17 mouse cellular contexts compared by ENCODE assay signal in genomic region chr3:27694586-27694985, GRCm38 (mm10). TPM values are rescaled to one million over a fixed set of nuclear protein-coding genes. Genes with fewer than 3 reads are reported as not detected.
DNase-seq lines count a peak whose midpoint lies in the region; ATAC-seq lines count a peak whose summit lies in the region.
"Had no signal": no experiment of that assay in that cellular context is flagged by ENCODE, and none has a peak within 500 bp of the region (broad histone marks: within the 10 kb centered on the region; RNA-seq: fewer than 3 reads in every experiment).

No protein-coding gene starts in this region.

- peaks cover 33% of the 10 kb centered on the region for H3K4me1 ChIP-seq in embryonic facial prominence, embryonic 14.5 days (ENCODE audit: control insufficient read depth, insufficient read depth, low read length)
- peaks cover 40% of the 10 kb centered on the region for H3K4me1 ChIP-seq in embryonic facial prominence, embryonic 10.5 days
- H3K4me1 ChIP-seq in heart, embryonic 11.5 days (ENCODE audit: control insufficient read depth, insufficient read depth, low read length), result peaks cover 41% of the 10 kb centered on the region
- no peaks in the 10 kb centered on the region; the same call in 1 of the 2 replicates for H3K4me1 ChIP-seq in midbrain, embryonic 11.5 days (ENCODE audit: control insufficient read depth, insufficient read depth, low read length)
- H3K4me1 ChIP-seq in intestine, embryonic 15.5 days (replicated peaks), result peaks cover 34% of the 10 kb centered on the region
- H3K4me1 ChIP-seq: midbrain, embryonic 13.5 days had no signal

- no peaks in the 10 kb centered on the region for H3K9me3 ChIP-seq in embryonic facial prominence, embryonic 14.5 days (ENCODE audit: control insufficient read depth, low read length)
- no peaks in the 10 kb centered on the region for H3K9me3 ChIP-seq in embryonic facial prominence, embryonic 10.5 days
- no peaks in the 10 kb centered on the region for H3K9me3 ChIP-seq in heart, embryonic 11.5 days (replicated peaks; ENCODE audit: control insufficient read depth, low read length)
- no peaks in the 10 kb centered on the region for H3K9me3 ChIP-seq in midbrain, embryonic 11.5 days (ENCODE audit: control insufficient read depth, low read length)
- no peaks in the 10 kb centered on the region for H3K9me3 ChIP-seq in intestine, embryonic 15.5 days
- H3K9me3 ChIP-seq: midbrain, embryonic 13.5 days had no signal

- ATAC-seq in embryonic facial prominence, embryonic 14.5 days (ENCODE audit: low read depth), result no peak
- ATAC-seq in heart, embryonic 11.5 days (replicated peaks; ENCODE audit: insufficient number of reproducible peaks, low FRiP score, low TSS enrichment), result no peak
- ATAC-seq in midbrain, embryonic 11.5 days (ENCODE audit: low FRiP score), result no peak
- ATAC-seq in intestine, embryonic 15.5 days, result no peak
- ATAC-seq: forebrain, postnatal 0 days; hindbrain, postnatal 0 days; intestine, postnatal 0 days; midbrain, embryonic 13.5 days; Patski had no signal

- 0 out of 2 replicates have a peak, but pooled peaks cover 5% of the 10 kb centered on the region for H3K36me3 ChIP-seq in embryonic facial prominence, embryonic 14.5 days (ENCODE audit: control insufficient read depth, insufficient read depth, low read length)
- no peaks in the 10 kb centered on the region; the same call in 1 of the 2 replicates for H3K36me3 ChIP-seq in embryonic facial prominence, embryonic 10.5 days (replicated peaks)
- no peaks in the 10 kb centered on the region for H3K36me3 ChIP-seq in heart, embryonic 11.5 days (ENCODE audit: control insufficient read depth, insufficient read depth, low read length)
- no peaks in the 10 kb centered on the region for H3K36me3 ChIP-seq in midbrain, embryonic 11.5 days (ENCODE audit: control insufficient read depth, insufficient read depth, low read length)
- H3K36me3 ChIP-seq in intestine, embryonic 15.5 days, result no peaks in the 10 kb centered on the region
- H3K36me3 ChIP-seq: midbrain, embryonic 13.5 days had no signal

- H3K27me3 ChIP-seq in embryonic facial prominence, embryonic 14.5 days (replicated peaks; ENCODE audit: control insufficient read depth, insufficient read depth, low read length), result no peaks in the 10 kb centered on the region
- no peaks in the 10 kb centered on the region for H3K27me3 ChIP-seq in embryonic facial prominence, embryonic 10.5 days (replicated peaks; ENCODE audit: low read depth, poor library complexity, severe bottlenecking)
- no peaks in the 10 kb centered on the region for H3K27me3 ChIP-seq in heart, embryonic 11.5 days (ENCODE audit: control insufficient read depth, insufficient read depth, low read length)
- no peaks in the 10 kb centered on the region for H3K27me3 ChIP-seq in midbrain, embryonic 11.5 days (ENCODE audit: control insufficient read depth, insufficient read depth, low read length)
- H3K27me3 ChIP-seq in intestine, embryonic 15.5 days (replicated peaks), result no peaks in the 10 kb centered on the region
- H3K27me3 ChIP-seq: midbrain, embryonic 13.5 days; Patski had no signal

- H3K27ac ChIP-seq in embryonic facial prominence, embryonic 14.5 days (replicated peaks; ENCODE audit: low read depth, low read length), result no peak overlapping the region
- H3K27ac ChIP-seq in embryonic facial prominence, embryonic 10.5 days (replicated peaks), result no peak overlapping the region
- peak overlapping the region; percentile 19; the same call in 1 of the 2 replicates for H3K27ac ChIP-seq in heart, embryonic 11.5 days (ENCODE audit: low read depth, low read length)
- H3K27ac ChIP-seq in midbrain, embryonic 11.5 days (ENCODE audit: low read depth, low read length), result no peak overlapping the region
- H3K27ac ChIP-seq in intestine, embryonic 15.5 days, result no peak overlapping the region
- H3K27ac ChIP-seq: hindbrain, postnatal 0 days; midbrain, embryonic 13.5 days had no signal

- H3K9ac ChIP-seq in embryonic facial prominence, embryonic 14.5 days (ENCODE audit: low read depth, low read length), result no peak overlapping the region
- no peak overlapping the region for H3K9ac ChIP-seq in heart, embryonic 11.5 days (ENCODE audit: low read depth, low read length)
- no peak overlapping the region for H3K9ac ChIP-seq in midbrain, embryonic 11.5 days (ENCODE audit: low read length)
- no peak overlapping the region for H3K9ac ChIP-seq in intestine, embryonic 15.5 days
- H3K9ac ChIP-seq: forebrain, postnatal 0 days; midbrain, embryonic 13.5 days had no signal

- no peak overlapping the region for H3K4me3 ChIP-seq in embryonic facial prominence, embryonic 14.5 days (ENCODE audit: low read depth, low read length)
- no peak overlapping the region for H3K4me3 ChIP-seq in embryonic facial prominence, embryonic 10.5 days
- no peak overlapping the region for H3K4me3 ChIP-seq in heart, embryonic 11.5 days (ENCODE audit: low read depth, low read length)
- no peak overlapping the region for H3K4me3 ChIP-seq in midbrain, embryonic 11.5 days (ENCODE audit: low read depth, low read length)
- no peak overlapping the region for H3K4me3 ChIP-seq in intestine, embryonic 15.5 days (replicated peaks)
- H3K4me3 ChIP-seq: midbrain, embryonic 13.5 days had no signal

- WGBS in embryonic facial prominence, embryonic 14.5 days, result 52% methylated on average over 10 of the region's 10 CpGs
- WGBS in embryonic facial prominence, embryonic 10.5 days, result 74% methylated on average over 10 of the region's 10 CpGs
- 62% methylated on average over 10 of the region's 10 CpGs for WGBS in heart, embryonic 11.5 days (ENCODE audit: insufficient replicate concordance)
- WGBS in midbrain, embryonic 11.5 days, result 85% methylated on average over 10 of the region's 10 CpGs
- 70% methylated on average over 10 of the region's 10 CpGs for WGBS in intestine, embryonic 15.5 days

- H3K4me2 ChIP-seq in embryonic facial prominence, embryonic 14.5 days (ENCODE audit: low read depth, low read length), result no peak overlapping the region
- H3K4me2 ChIP-seq in heart, embryonic 11.5 days, result no peak overlapping the region
- no peak overlapping the region for H3K4me2 ChIP-seq in midbrain, embryonic 11.5 days
- no peak overlapping the region for H3K4me2 ChIP-seq in intestine, embryonic 15.5 days (replicated peaks)
- H3K4me2 ChIP-seq: midbrain, embryonic 13.5 days had no signal

- intact Hi-C loops in heart, postnatal 14 days (cut with DNase I), result no loop called here

- DNase-seq in embryonic facial prominence, embryonic 14.5 days (ENCODE audit: low spot score), result peak; percentile 40
- no peak for DNase-seq in embryonic facial prominence, embryonic 10.5 days (ENCODE audit: low spot score)
- no peak for DNase-seq in heart, postnatal 14 days
- peak; percentile 52 for DNase-seq in retina, postnatal 1 day
- no peak for DNase-seq in retina, embryonic 14.5 days (ENCODE audit: low spot score)
- DNase-seq in midbrain, embryonic 11.5 days (ENCODE audit: low spot score, missing footprints), result no peak
- DNase-seq: adrenal gland, postnatal 36 days; cerebellum, adult 9-10 months; forebrain, postnatal 0 days; gastrocnemius, postnatal 36 days; lung, adult 18-20 months had no signal

RNA-seq across cellular contexts. Expression of gene Fndc3b, which starts 16.5 kb away (rescaled TPM):
- 43.2 and 44.3 TPM in 2 replicates for polyA plus RNA-seq in embryonic facial prominence, embryonic 14.5 days (2014; fragmentation: Nextera tagmentation; extraction: Ambion mirVana)
- 10.0 and 11.1 TPM in 2 replicates for polyA plus RNA-seq in embryonic facial prominence, embryonic 10.5 days (2016; fragmentation: Nextera tagmentation; extraction: Ambion mirVana)
- polyA plus RNA-seq in heart, embryonic 11.5 days (2014; fragmentation: Nextera tagmentation; extraction: Ambion mirVana), result 27.5 and 28.6 TPM in 2 replicates
- 10 to 100 TPM; 73.2 to 79.0 TPM for total RNA-seq in heart, postnatal 14 days (2021)
- polyA plus RNA-seq in midbrain, embryonic 11.5 days (2014; fragmentation: Nextera tagmentation; extraction: Ambion mirVana), result 10.0 and 10.1 TPM in 2 replicates
- polyA plus RNA-seq in intestine, embryonic 15.5 days (2015; fragmentation: Nextera tagmentation; extraction: Ambion mirVana), result 20.1 and 21.7 TPM in 2 replicates

Comparison
In these comparisons a context has a peak if more than half of its experiments do, and no peak if none do; other contexts are left out.
1. DNase-seq: peak in embryonic facial prominence, embryonic 14.5 days (single experiment) and retina, postnatal 1 day (single experiment); none in embryonic facial prominence, embryonic 10.5 days (single experiment), heart, postnatal 14 days (0 of 2), retina, embryonic 14.5 days (single experiment) and midbrain, embryonic 11.5 days (single experiment).